Mouse (Mus musculus) layer of hippocampus, postnatal 10 days (tissue): ENCODE measurements around the gene Bloc1s4. TPM values are rescaled to one million over a fixed set of nuclear protein-coding genes. Genes with fewer than 3 reads are reported as not detected.

ENCODE experiments used
- DNase-seq, 2 experiments: peaks; one replicate each; pipeline ENCODE4 v3.0.0; 2021; ENCODE audit warnings: low spot score in 2 of 2
- total RNA-seq, 2 experiments: library from RNA; stranded (reverse); gene quantifications; 2 replicates each; pipeline ENCODE4 v1.2.3; 2021

Bloc1s4 gene
- total RNA-seq, 2 experiments from 2014 or later: 18.0 to 19.8 TPM

GRCm38 (mm10) chr5:36719601-36720000, 28.8 kb downstream of the Bloc1s4 start:
- DNase-seq: no peak

GRCm38 (mm10) chr5:36719135-36719534, 29.3 kb downstream of the Bloc1s4 start:
- DNase-seq: no peak

GRCm38 (mm10) chr5:36717889-36718288, 30.6 kb downstream of the Bloc1s4 start:
- DNase-seq: no peak

GRCm38 (mm10) chr5:36716816-36717215, 31.6 kb downstream of the Bloc1s4 start:
- DNase-seq: no peak

- no peak for DNase-seq
Observed at GRCm38 (mm10) chr5:36714832-36715231, 33.6 kb downstream of the Bloc1s4 start.

GRCm38 (mm10) chr5:36713693-36714092, 34.8 kb downstream of the Bloc1s4 start:
- no peak for DNase-seq

- peak; percentile 30 to 52 for DNase-seq
Observed at GRCm38 (mm10) chr5:36712553-36713534, 35.6 kb downstream of the Bloc1s4 start.

GRCm38 (mm10) chr5:36711863-36712262, 36.6 kb downstream of the Bloc1s4 start:
- no peak for DNase-seq

GRCm38 (mm10) chr5:36705792-36706191, 42.7 kb downstream of the Bloc1s4 start:
- DNase-seq: no peak

- DNase-seq: peak in 1 of 2 experiments; percentile 33
Observed at GRCm38 (mm10) chr5:36705390-36705789, 43.1 kb downstream of the Bloc1s4 start.

GRCm38 (mm10) chr5:36704684-36705083, 43.8 kb downstream of the Bloc1s4 start:
- no peak for DNase-seq

- DNase-seq: no peak
Observed at GRCm38 (mm10) chr5:36700939-36701620, 47.4 kb downstream of the Bloc1s4 start.

- DNase-seq: no peak
Observed at GRCm38 (mm10) chr5:36698689-36699088, 49.8 kb downstream of the Bloc1s4 start.

GRCm38 (mm10) chr5:36698067-36698670, 50.3 kb downstream of the Bloc1s4 start:
- no peak for DNase-seq

Other genes with a start within 250 kb of the Bloc1s4 start
- 10 to 100 TPM; 90.1 to 92.7 TPM for gene Tbc1d14, start 155.4 kb downstream of the Bloc1s4 start, total RNA-seq
- gene D5Ertd579e, start 52.6 kb downstream of the Bloc1s4 start, total RNA-seq: 100 to 1,000 TPM in 1 of 2 experiments, 10 to 100 TPM in 1; 99.8 to 117 TPM
- 100 to 1,000 TPM; 520 to 537 TPM for gene Mrfap1, start 48.1 kb upstream of the Bloc1s4 start, total RNA-seq
- gene Man2b2, start 82.0 kb upstream of the Bloc1s4 start, total RNA-seq: 10 to 100 TPM; 17.0 to 18.6 TPM
- gene Ppp2r2c, start 119.9 kb upstream of the Bloc1s4 start, total RNA-seq: 100 to 1,000 TPM; 298 to 304 TPM
- gene Wfs1, start 240.6 kb upstream of the Bloc1s4 start, total RNA-seq: 10 to 100 TPM; 65.9 to 91.7 TPM